Mouse (Mus musculus): Measurements from ENCODE around the gene Fmo4. TPM values are rescaled to one million over a fixed set of nuclear protein-coding genes. Genes with fewer than 3 reads are reported as not detected.

The Fmo4 gene
- polyA plus RNA-seq, 1 experiment = 0.55 TPM

GRCm38 (mm10) chr1:162832574-162832953 lies 18.8 kb upstream of the Fmo4 start:
- TF ChIP-seq CTCF (IDR thresholded peaks at IDR 0.05; ENCODE audit: borderline replicate concordance, extremely low read depth, insufficient read depth, insufficient read length) = no peak
- TF ChIP-seq POLR2A (IDR thresholded peaks at IDR 0.05; ENCODE audit: borderline replicate concordance, extremely low read depth, insufficient read depth, insufficient read length, poor library complexity, severe bottlenecking) = no peak

GRCm38 (mm10) chr1:162831838-162832573 lies 18.2 kb upstream of the Fmo4 start:
- peak; percentile 90 for DNase-seq (ENCODE audit: low read depth)
- TF ChIP-seq CTCF (IDR thresholded peaks at IDR 0.05; ENCODE audit: borderline replicate concordance, extremely low read depth, insufficient read depth, insufficient read length) = no peak

More at GRCm38 (mm10) chr1:162832574-162832953, 18.8 kb upstream of the Fmo4 start:
- no peak for DNase-seq (ENCODE audit: low read depth)

GRCm38 (mm10) chr1:162819280-162819679 lies 5.5 kb upstream of the Fmo4 start:
- DNase-seq (ENCODE audit: low read depth) = no peak
- TF ChIP-seq CTCF (IDR thresholded peaks at IDR 0.05; ENCODE audit: borderline replicate concordance, extremely low read depth, insufficient read depth, insufficient read length) = no peak
- no peak for TF ChIP-seq POLR2A (IDR thresholded peaks at IDR 0.05; ENCODE audit: borderline replicate concordance, extremely low read depth, insufficient read depth, insufficient read length, poor library complexity, severe bottlenecking)

DNA sequence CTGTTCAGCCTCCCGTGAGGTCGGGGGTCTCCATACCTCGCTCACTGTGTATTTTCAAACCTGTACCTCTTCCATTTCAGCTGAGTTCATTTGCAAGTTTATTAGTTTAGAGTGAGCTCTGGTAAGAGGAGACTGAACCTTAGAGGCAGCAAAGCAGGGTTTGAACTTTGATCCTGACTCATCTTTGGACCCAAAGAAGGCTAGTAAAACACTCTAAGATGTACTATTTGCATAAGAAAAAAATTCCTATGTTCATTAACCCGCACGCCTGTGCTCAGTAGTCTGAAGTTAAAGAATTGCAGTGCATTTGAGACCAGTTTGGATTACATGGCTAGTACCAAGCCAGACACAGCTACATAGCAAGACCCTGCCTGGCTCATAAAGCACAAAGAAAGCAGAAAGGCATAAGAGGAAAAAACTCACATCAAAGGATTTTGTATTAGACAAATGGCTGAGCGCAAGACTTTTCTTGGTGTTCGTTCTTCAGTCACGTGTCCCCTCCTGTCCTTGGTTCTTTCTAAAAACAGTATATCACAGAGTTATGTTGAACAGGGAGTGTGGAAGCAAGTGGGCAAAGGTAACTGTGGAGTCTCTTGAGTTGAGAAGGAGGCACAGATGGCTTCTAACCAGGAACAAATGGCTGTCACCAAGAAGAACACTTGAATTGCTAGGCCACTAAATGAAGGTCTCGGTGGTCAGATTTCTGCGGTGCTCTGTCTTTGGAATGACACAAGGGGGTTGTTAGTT lies 1.8 kb upstream of the Fmo4 start:
- no peak for DNase-seq (ENCODE audit: low read depth)
- TF ChIP-seq CTCF (IDR thresholded peaks at IDR 0.05; ENCODE audit: borderline replicate concordance, extremely low read depth, insufficient read depth, insufficient read length) = no peak
- no peak for TF ChIP-seq POLR2A (IDR thresholded peaks at IDR 0.05; ENCODE audit: borderline replicate concordance, extremely low read depth, insufficient read depth, insufficient read length, poor library complexity, severe bottlenecking)

- DNase-seq (ENCODE audit: low read depth) = no peak
- TF ChIP-seq POLR2A (IDR thresholded peaks at IDR 0.05; ENCODE audit: borderline replicate concordance, extremely low read depth, insufficient read depth, insufficient read length, poor library complexity, severe bottlenecking) (no peak), CTCF (IDR thresholded peaks at IDR 0.05; ENCODE audit: borderline replicate concordance, extremely low read depth, insufficient read depth, insufficient read length) (no peak)
Observed at GRCm38 (mm10) chr1:162814932-162815331, 1.2 kb upstream of the Fmo4 start.

GRCm38 (mm10) chr1:162813143-162813835 lies 483 bp downstream of the Fmo4 start:
- TF ChIP-seq POLR2A (IDR thresholded peaks at IDR 0.05; ENCODE audit: borderline replicate concordance, extremely low read depth, insufficient read depth, insufficient read length, poor library complexity, severe bottlenecking) (no peak), CTCF (IDR thresholded peaks at IDR 0.05; ENCODE audit: borderline replicate concordance, extremely low read depth, insufficient read depth, insufficient read length) (no peak)
- DNase-seq (ENCODE audit: low read depth) = no peak

- no peak for DNase-seq (ENCODE audit: low read depth)
Observed at GRCm38 (mm10) chr1:162808541-162808940, 5.2 kb downstream of the Fmo4 start.

GRCm38 (mm10) chr1:162807441-162807840 lies 6.3 kb downstream of the Fmo4 start:
- DNase-seq (ENCODE audit: low read depth) = no peak
- TF ChIP-seq POLR2A (IDR thresholded peaks at IDR 0.05; ENCODE audit: borderline replicate concordance, extremely low read depth, insufficient read depth, insufficient read length, poor library complexity, severe bottlenecking) (no peak), CTCF (IDR thresholded peaks at IDR 0.05; ENCODE audit: borderline replicate concordance, extremely low read depth, insufficient read depth, insufficient read length) (no peak)

More at GRCm38 (mm10) chr1:162808541-162808940, 5.2 kb downstream of the Fmo4 start:
- TF ChIP-seq POLR2A (IDR thresholded peaks at IDR 0.05; ENCODE audit: borderline replicate concordance, extremely low read depth, insufficient read depth, insufficient read length, poor library complexity, severe bottlenecking) (no peak), CTCF (IDR thresholded peaks at IDR 0.05; ENCODE audit: borderline replicate concordance, extremely low read depth, insufficient read depth, insufficient read length) (no peak)

- DNase-seq (ENCODE audit: low read depth) = no peak
- TF ChIP-seq CTCF (IDR thresholded peaks at IDR 0.05; ENCODE audit: borderline replicate concordance, extremely low read depth, insufficient read depth, insufficient read length) (peak; percentile 46; the same call in 1 of the 2 replicates), POLR2A (IDR thresholded peaks at IDR 0.05; ENCODE audit: borderline replicate concordance, extremely low read depth, insufficient read depth, insufficient read length, poor library complexity, severe bottlenecking) (no peak)
Observed at GRCm38 (mm10) chr1:162805011-162805410, 8.8 kb downstream of the Fmo4 start.

DNA sequence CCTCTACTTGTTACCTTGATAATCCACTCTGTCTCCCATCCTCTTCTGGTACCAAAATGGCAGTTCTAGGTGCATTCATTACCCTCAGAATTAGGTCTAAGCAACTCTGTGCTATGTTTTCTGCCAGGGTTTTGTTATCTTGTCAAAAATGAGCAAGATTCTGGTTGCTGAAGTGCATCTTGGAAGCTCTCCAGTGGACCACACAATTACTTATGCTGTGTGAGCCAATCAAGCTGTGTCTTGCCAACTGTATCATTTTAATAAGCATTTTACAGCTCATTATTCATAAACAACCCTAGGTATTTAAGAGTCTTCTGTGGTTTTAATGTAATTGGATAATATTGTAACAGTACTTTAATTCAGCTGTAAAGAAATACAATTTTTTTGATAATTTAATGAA lies 17.3 kb downstream of the Fmo4 start:
- TF ChIP-seq POLR2A (IDR thresholded peaks at IDR 0.05; ENCODE audit: borderline replicate concordance, extremely low read depth, insufficient read depth, insufficient read length, poor library complexity, severe bottlenecking) (no peak), CTCF (IDR thresholded peaks at IDR 0.05; ENCODE audit: borderline replicate concordance, extremely low read depth, insufficient read depth, insufficient read length) (no peak)
- peak; percentile 72 for DNase-seq (ENCODE audit: low read depth)

DNA sequence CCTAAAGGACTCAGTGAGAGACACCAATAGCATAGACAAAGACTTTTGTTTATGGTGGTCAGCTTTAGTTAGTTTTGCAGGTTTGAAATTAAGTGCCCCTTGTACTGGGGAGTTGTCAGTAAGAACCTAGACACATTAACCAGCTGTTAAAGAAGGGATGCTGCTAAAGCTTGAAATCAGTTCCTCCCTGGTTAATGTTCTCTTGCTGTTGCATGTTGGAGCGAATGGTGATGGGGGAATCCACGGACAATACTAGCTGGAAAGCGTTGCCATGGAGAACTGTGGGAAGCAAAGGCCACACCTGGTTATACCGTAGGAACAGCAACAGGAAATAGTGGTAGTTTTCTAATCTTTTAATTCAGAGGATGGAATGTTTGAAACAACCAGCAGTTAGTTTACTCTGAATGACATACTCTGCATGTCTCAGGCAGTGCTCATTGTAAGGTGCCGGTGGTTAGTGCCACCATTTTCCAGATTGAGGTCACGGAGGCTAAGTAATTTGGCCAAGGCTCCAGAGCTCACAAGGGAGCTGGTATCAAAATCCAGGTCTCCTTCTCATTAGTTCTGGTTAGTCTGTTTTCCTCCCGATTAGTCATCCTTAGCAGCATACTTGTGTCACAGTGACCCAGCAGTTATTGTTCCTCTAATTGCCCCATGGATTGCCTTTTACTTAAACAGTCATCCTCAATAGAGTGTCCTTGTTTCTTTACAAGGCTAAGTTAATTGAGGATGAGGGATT lies 21.3 kb downstream of the Fmo4 start:
- DNase-seq (ENCODE audit: low read depth) = peak; percentile 49
- TF ChIP-seq CTCF (IDR thresholded peaks at IDR 0.05; ENCODE audit: borderline replicate concordance, extremely low read depth, insufficient read depth, insufficient read length) (no peak), POLR2A (IDR thresholded peaks at IDR 0.05; ENCODE audit: borderline replicate concordance, extremely low read depth, insufficient read depth, insufficient read length, poor library complexity, severe bottlenecking) (no peak)

All from brain, embryonic 14.5 days (tissue).